Mouse (Mus musculus): ENCODE data around the gene Olfr330. TPM values are rescaled to one million over a fixed set of nuclear protein-coding genes. Genes with fewer than 3 reads are reported as not detected.

Olfr330 gene
- polyA plus RNA-seq (2017; shearing (Covaris generic)): 0.17 TPM

GRCm38 (mm10) chr11:58534736-58535135 is at the start of gene Olfr330:
Olfr330 (minus strand) TSS chr11:58534836.

GRCm38 (mm10) chr11:58577430-58577829 is 42.8 kb upstream of the Olfr330 start, which contains the start of gene Olfr325:
Olfr325 (plus strand) TSS chr11:58577730.

GRCm38 (mm10) chr11:58570405-58570804 is 35.8 kb upstream of the Olfr330 start, which contains the start of gene Olfr224:
Olfr224 (minus strand) TSS chr11:58570553.

GRCm38 (mm10) chr11:58555536-58555935 is 20.9 kb upstream of the Olfr330 start, which contains the start of gene Olfr328:
Olfr328 (minus strand) TSS chr11:58555636.

GRCm38 (mm10) chr11:58546322-58546721 is 11.7 kb upstream of the Olfr330 start, which contains the start of gene Olfr329-ps:
Olfr329-ps (minus strand) TSS chr11:58546422.

GRCm38 (mm10) chr11:58502472-58502871 is 32.2 kb downstream of the Olfr330 start, which contains the start of gene Olfr331:
Olfr331 (minus strand) TSS chr11:58502572.

GRCm38 (mm10) chr11:58492455-58492854 is 42.2 kb downstream of the Olfr330 start, which contains the start of gene Olfr332:
Olfr332 (minus strand) TSS chr11:58492555.

Other genes starting within 250 kb of the Olfr330 start
- gene Zfp692, start 227.8 kb downstream of the Olfr330 start, polyA plus RNA-seq (2017; shearing (Covaris generic)): 51.1 TPM
- 44.2 TPM for gene Zfp672, start 204.5 kb downstream of the Olfr330 start, polyA plus RNA-seq (2017; shearing (Covaris generic))
- gene Sh3bp5l, start 204.1 kb downstream of the Olfr330 start, polyA plus RNA-seq (2017; shearing (Covaris generic)): 21.6 TPM
- not detected for gene Lypd8, start 155.8 kb downstream of the Olfr330 start, polyA plus RNA-seq (2017; shearing (Covaris generic))
- not detected for gene 1810065E05Rik, start 113.7 kb downstream of the Olfr330 start, polyA plus RNA-seq (2017; shearing (Covaris generic))
- 0.13 TPM for gene Gm12253, start 102.3 kb downstream of the Olfr330 start, polyA plus RNA-seq (2017; shearing (Covaris generic))
- not detected for gene Lypd9, start 81.9 kb downstream of the Olfr330 start, polyA plus RNA-seq (2017; shearing (Covaris generic))
- not detected for gene Olfr30, start 72.6 kb downstream of the Olfr330 start, polyA plus RNA-seq (2017; shearing (Covaris generic))
- not detected for gene Olfr332, start 42.3 kb downstream of the Olfr330 start, polyA plus RNA-seq (2017; shearing (Covaris generic))
- not detected for gene Olfr331, start 32.3 kb downstream of the Olfr330 start, polyA plus RNA-seq (2017; shearing (Covaris generic))
- not detected for gene Olfr329-ps, start 11.6 kb upstream of the Olfr330 start, polyA plus RNA-seq (2017; shearing (Covaris generic))
- not detected for gene Olfr328, start 20.8 kb upstream of the Olfr330 start, polyA plus RNA-seq (2017; shearing (Covaris generic))
- not detected for gene Olfr224, start 35.7 kb upstream of the Olfr330 start, polyA plus RNA-seq (2017; shearing (Covaris generic))
- gene Olfr325, start 42.9 kb upstream of the Olfr330 start, polyA plus RNA-seq (2017; shearing (Covaris generic)): not detected
- gene Olfr324, start 60.3 kb upstream of the Olfr330 start, polyA plus RNA-seq (2017; shearing (Covaris generic)): not detected
- not detected for gene 2210407C18Rik, start 81.2 kb upstream of the Olfr330 start, polyA plus RNA-seq (2017; shearing (Covaris generic))
- gene Olfr323, start 95.7 kb upstream of the Olfr330 start, polyA plus RNA-seq (2017; shearing (Covaris generic)): not detected
- gene Trim58, start 105.6 kb upstream of the Olfr330 start, polyA plus RNA-seq (2017; shearing (Covaris generic)): not detected
- gene Olfr322, start 123.9 kb upstream of the Olfr330 start, polyA plus RNA-seq (2017; shearing (Covaris generic)): not detected
- gene Olfr320, start 146.3 kb upstream of the Olfr330 start, polyA plus RNA-seq (2017; shearing (Covaris generic)): not detected
- gene Olfr319, start 164.3 kb upstream of the Olfr330 start, polyA plus RNA-seq (2017; shearing (Covaris generic)): not detected
- gene Olfr318, start 189.2 kb upstream of the Olfr330 start, polyA plus RNA-seq (2017; shearing (Covaris generic)): not detected
- not detected for gene Olfr317, start 204.4 kb upstream of the Olfr330 start, polyA plus RNA-seq (2017; shearing (Covaris generic))
- not detected for gene Olfr316, start 217.9 kb upstream of the Olfr330 start, polyA plus RNA-seq (2017; shearing (Covaris generic))
- gene Olfr315, start 238.4 kb upstream of the Olfr330 start, polyA plus RNA-seq (2017; shearing (Covaris generic)): not detected
- not detected for gene Olfr314, start 248.1 kb upstream of the Olfr330 start, polyA plus RNA-seq (2017; shearing (Covaris generic))